Mouse (Mus musculus) lung, adult 2 months (tissue): ENCODE measurements at regions not wholly inside any gene's neighbourhood (a gene's known extent, or its start where the extent isn't known, plus 50 kb on each side); places are given as distances from the start of the nearest gene placed in this dataset.

ENCODE experiments used
- CTCF ChIP-seq: fragments of 200-500 bp; IDR thresholded peaks from 2 replicates; pipeline ENCODE4 v1.5.1; 2011; ENCODE audit warnings: mild to moderate bottlenecking, low read length, control low read depth; ENCODE audit not compliant: insufficient read depth
- POLR2A ChIP-seq: fragments of 200-500 bp; IDR thresholded peaks from 2 replicates; pipeline ENCODE4 v1.6.1; 2011; ENCODE audit warnings: low read depth, mild to moderate bottlenecking, control low read depth, low read length, borderline replicate concordance; ENCODE audit errors: extremely low read depth

GRCm38 (mm10) chr2:135544882-135545281 is 113.9 kb upstream of the Plcb4 start:
- no peak for TF ChIP-seq POLR2A
- TF ChIP-seq CTCF = no peak
